Comparison of ENCODE assay signal across 12 mouse cellular contexts in genomic region chr1:153963744-153964342, GRCm38 (mm10).
A peak's percentile ranks its signal among the peaks of the same experiment; 100 is the strongest.
DNase-seq lines count a peak whose midpoint lies in the region; ATAC-seq and TF ChIP-seq lines count a peak whose summit lies in the region.
"Had no signal": no experiment of that assay in that cellular context is flagged by ENCODE, and none has a peak within 500 bp of the region (broad histone marks: within the 10 kb centered on the region; RNA-seq: fewer than 3 reads in every experiment).

No protein-coding gene starts in this region.

- ATAC-seq in intestine, embryonic 16.5 days, result no peak
- ATAC-seq in limb, embryonic 12.5 days (ENCODE audit: insufficient number of reproducible peaks, insufficient read depth, low FRiP score, low TSS enrichment, low read depth), result no peak
- ATAC-seq: forebrain, postnatal 0 days had no signal

- no peaks in the 10 kb centered on the region for H3K27me3 ChIP-seq in intestine, embryonic 16.5 days (replicated peaks; ENCODE audit: control insufficient read depth, insufficient read depth, low read length)
- no peaks in the 10 kb centered on the region for H3K27me3 ChIP-seq in limb, embryonic 12.5 days

- no peaks in the 10 kb centered on the region for H3K36me3 ChIP-seq in intestine, embryonic 16.5 days (ENCODE audit: control insufficient read depth, insufficient read depth, low read length)
- H3K36me3 ChIP-seq in limb, embryonic 12.5 days, result no peaks in the 10 kb centered on the region

- peaks cover 5% of the 10 kb centered on the region; the same call in 1 of the 2 replicates for H3K4me1 ChIP-seq in intestine, embryonic 16.5 days (ENCODE audit: control insufficient read depth, insufficient read depth, low read length)
- H3K4me1 ChIP-seq in limb, embryonic 12.5 days (replicated peaks), result peaks cover 16% of the 10 kb centered on the region
- 0 out of 2 replicates have a peak, but pooled peaks cover 2% of the 10 kb centered on the region for H3K4me1 ChIP-seq in olfactory bulb, adult 2 months (ENCODE audit: control insufficient read depth, insufficient read depth, low read length)

- no peak overlapping the region for H3K9ac ChIP-seq in intestine, embryonic 16.5 days (ENCODE audit: low read depth, low read length)
- H3K9ac ChIP-seq in limb, embryonic 12.5 days (replicated peaks), result no peak overlapping the region
- H3K9ac ChIP-seq: forebrain, postnatal 0 days had no signal

- no peak for TF ChIP-seq CTCF in left cerebral cortex, adult 2 months (IDR thresholded peaks at IDR 0.05)
- no peak for TF ChIP-seq CTCF in olfactory bulb, adult 2 months (IDR thresholded peaks at IDR 0.05; ENCODE audit: insufficient read depth, low read depth, low read length)

- 51% methylated on average over 9 of the region's 9 CpGs for WGBS in intestine, embryonic 16.5 days
- WGBS in limb, embryonic 12.5 days, result 36% methylated on average over 9 of the region's 9 CpGs
- 70% methylated on average over 9 of the region's 9 CpGs for WGBS in olfactory bulb, adult 2 months

- no peaks in the 10 kb centered on the region for H3K9me3 ChIP-seq in intestine, embryonic 16.5 days (ENCODE audit: control insufficient read depth, low read length)
- H3K9me3 ChIP-seq in limb, embryonic 12.5 days, result no peaks in the 10 kb centered on the region

- no peak for DNase-seq in left cerebral cortex, adult 2 months (ENCODE audit: extremely low spot score in 1 of 2, low spot score in 2 of 2)
- no peak for DNase-seq in left cerebral cortex, postnatal 4 days
- DNase-seq in thymus, postnatal 0 days (ENCODE audit: low spot score), result no peak
- DNase-seq in frontal cortex, adult 2 months (ENCODE audit: extremely low spot score in 1 of 2, low spot score in 1 of 2), result no peak
- DNase-seq: cerebellum, postnatal 25 days; forebrain, postnatal 0 days; heart, adult 2 months had no signal

- no peak for TF ChIP-seq POLR2A in olfactory bulb, adult 2 months (IDR thresholded peaks at IDR 0.05; ENCODE audit: insufficient read depth, low read depth, low read length)

- no peak overlapping the region for H3K4me3 ChIP-seq in left cerebral cortex, adult 2 months
- H3K4me3 ChIP-seq in intestine, embryonic 16.5 days (ENCODE audit: low read length), result no peak overlapping the region
- no peak overlapping the region for H3K4me3 ChIP-seq in limb, embryonic 12.5 days (replicated peaks)
- no peak overlapping the region for H3K4me3 ChIP-seq in olfactory bulb, adult 2 months (ENCODE audit: insufficient read depth, low read depth, low read length)
- H3K4me3 ChIP-seq: heart, adult 2 months; myocyte had no signal

- peak overlapping the region; percentile 6 for H3K27ac ChIP-seq in left cerebral cortex, adult 2 months
- H3K27ac ChIP-seq in intestine, embryonic 16.5 days (ENCODE audit: low read length), result peak overlapping the region; percentile 33; the same call in 1 of the 2 replicates
- H3K27ac ChIP-seq in limb, embryonic 12.5 days, result peak overlapping the region; percentile 81
- peak overlapping the region; percentile 43; the same call in 1 of the 2 replicates for H3K27ac ChIP-seq in olfactory bulb, adult 2 months (ENCODE audit: insufficient read depth, low read depth, low read length)
- H3K27ac ChIP-seq: heart, adult 2 months; macrophage had no signal

- H3K4me2 ChIP-seq in intestine, embryonic 16.5 days (ENCODE audit: low read depth, low read length), result no peak overlapping the region
- H3K4me2 ChIP-seq in limb, embryonic 12.5 days, result no peak overlapping the region

- intact Hi-C loops in left cerebral cortex, adult 2 months (cut with DNase I), result no loop called here
- intact Hi-C loops in left cerebral cortex, postnatal 4 days (cut with DNase I), result no loop called here

Comparison
In these comparisons a context has a peak if more than half of its experiments do, and no peak if none do; other contexts are left out.
1. H3K27ac ChIP-seq: peak in every context shown above with its lines; median percentile 81 in limb, embryonic 12.5 days; 43 in olfactory bulb, adult 2 months; 33 in intestine, embryonic 16.5 days; 6 in left cerebral cortex, adult 2 months.